Mouse (Mus musculus) mature B cell (primary cell): ENCODE data around the gene Smpdl3b.
"Not testable (repeated sequence)": the region's sequence is repeated elsewhere in the genome, so short reads cannot be mapped to it uniquely, and the experiment has no call there.

Source experiments
- in situ Hi-C: fragments of 300-500 bp; cut with MboI; formaldehyde crosslinking; loops from 2 replicates; pipeline ENCODE4 v1.14.3; 2019

Smpdl3b gene

DNA sequence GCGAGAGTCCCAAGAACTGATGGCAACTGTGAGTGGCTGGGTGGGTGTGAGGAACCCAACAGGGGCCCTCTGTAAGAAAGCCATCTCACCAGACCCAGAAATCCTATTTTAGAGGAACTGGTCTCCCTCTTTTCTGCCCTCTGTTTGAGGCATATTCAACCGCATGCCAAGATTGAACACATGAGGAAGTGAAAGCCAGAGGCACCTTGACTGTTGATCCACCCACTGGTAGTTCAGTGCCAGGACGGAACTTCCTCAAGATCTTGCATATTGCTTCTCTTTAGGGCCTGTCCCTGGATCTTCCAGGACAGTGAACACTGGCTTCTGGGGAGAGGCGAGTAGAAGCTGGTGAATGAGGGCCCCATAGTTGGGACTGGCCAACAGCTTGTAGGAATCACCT lies 23.2 kb upstream of the Smpdl3b start:
- in situ Hi-C loops = no loop called here

DNA sequence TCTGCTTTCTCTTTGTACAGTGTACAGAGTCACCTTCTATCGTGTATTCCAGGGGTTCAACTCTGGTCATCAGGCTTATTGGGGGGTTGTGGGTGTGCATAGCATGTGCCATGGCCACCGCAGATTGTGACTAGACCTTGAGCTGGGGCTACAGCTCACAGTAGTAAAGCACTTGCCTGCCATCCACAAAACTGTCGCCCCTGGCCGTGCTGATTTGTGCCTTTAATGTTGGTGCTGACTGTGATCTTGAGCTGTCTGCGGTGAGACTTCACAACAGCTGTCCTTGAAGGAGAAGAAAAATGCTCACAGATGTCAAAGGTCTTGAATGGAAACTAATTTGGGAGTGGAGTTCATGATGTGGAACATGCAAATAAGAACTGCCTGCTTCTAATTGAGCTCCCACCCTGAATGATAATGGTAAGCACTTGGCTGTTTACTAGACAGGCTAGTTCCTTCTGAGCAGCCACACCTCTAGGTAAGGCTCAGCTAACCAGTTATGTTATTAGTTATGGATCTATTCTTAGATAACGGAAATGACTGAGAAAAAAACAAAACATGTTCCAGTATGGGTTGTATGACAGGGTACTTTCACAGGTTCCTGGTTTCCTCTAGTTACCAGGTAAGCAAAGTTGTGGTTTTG lies 21.6 kb upstream of the Smpdl3b start:
- in situ Hi-C loops = loop anchor here (5.0 kb wide), 1 partner anchor 39 kb away; no protein-coding TSS in a partner anchor

DNA sequence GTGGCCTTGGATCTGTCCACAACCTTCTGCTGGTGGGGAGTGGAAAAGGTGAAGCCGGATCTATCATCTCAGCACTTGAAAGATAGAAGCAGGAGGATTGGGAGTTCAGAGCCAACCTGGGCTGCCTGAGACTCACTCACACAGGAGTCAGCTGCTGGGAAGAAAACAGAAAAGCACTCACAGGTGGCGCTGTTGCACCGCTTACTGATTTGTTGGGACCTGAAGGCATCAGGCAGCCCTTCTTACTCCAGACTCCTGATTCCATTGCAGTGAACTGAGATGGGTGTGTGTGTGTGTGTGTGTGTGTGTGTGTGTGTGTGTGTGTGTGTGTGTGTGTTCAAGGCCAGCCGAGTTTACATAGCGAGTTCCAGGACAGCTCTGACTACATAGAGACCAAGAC lies 19.7 kb upstream of the Smpdl3b start:
- in situ Hi-C loops = loop anchor here (5.0 kb wide), 1 partner anchor 41 kb away; no protein-coding TSS in a partner anchor

DNA sequence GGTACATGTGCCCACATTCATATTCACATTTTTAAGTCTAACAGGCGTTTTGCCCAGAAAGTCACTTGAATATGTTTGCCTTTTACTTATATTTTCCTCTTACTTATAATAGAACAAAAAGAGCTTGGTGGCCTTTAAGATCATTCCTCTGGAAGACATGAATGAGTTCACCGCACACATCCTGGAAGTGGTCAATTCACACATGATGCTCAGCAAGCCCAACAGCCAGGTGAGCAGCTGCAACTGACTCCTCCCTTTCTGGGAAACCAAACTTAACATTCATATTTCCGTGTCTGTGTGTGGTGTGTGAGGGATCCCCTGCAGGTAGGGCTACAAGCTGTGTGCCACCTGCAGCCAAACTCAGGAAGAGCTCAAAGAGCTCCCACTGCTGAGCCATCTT lies 17.9 kb upstream of the Smpdl3b start:
- in situ Hi-C loops = loop anchor here (5.0 kb wide), 1 partner anchor 42 kb away; no protein-coding TSS in a partner anchor

DNA sequence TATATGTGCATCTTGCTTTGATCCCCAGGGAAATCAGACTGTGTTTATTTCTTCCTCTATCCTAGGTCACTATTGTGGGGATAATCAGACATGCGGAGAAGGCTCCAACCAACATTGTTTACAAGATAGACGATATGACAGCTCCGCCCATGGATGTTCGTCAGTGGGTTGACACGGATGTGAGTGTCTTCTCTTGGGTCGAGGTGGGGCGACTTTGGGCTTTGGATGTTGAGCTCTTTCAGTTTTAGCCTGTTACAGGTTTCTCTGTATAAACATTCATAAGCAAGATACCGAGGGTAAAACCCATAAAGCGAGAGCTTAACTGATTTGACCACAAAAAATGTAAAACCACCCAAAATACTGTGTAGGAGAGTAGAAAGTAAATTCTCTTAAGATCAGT lies 14.7 kb upstream of the Smpdl3b start:
- in situ Hi-C loops = no loop called here

DNA sequence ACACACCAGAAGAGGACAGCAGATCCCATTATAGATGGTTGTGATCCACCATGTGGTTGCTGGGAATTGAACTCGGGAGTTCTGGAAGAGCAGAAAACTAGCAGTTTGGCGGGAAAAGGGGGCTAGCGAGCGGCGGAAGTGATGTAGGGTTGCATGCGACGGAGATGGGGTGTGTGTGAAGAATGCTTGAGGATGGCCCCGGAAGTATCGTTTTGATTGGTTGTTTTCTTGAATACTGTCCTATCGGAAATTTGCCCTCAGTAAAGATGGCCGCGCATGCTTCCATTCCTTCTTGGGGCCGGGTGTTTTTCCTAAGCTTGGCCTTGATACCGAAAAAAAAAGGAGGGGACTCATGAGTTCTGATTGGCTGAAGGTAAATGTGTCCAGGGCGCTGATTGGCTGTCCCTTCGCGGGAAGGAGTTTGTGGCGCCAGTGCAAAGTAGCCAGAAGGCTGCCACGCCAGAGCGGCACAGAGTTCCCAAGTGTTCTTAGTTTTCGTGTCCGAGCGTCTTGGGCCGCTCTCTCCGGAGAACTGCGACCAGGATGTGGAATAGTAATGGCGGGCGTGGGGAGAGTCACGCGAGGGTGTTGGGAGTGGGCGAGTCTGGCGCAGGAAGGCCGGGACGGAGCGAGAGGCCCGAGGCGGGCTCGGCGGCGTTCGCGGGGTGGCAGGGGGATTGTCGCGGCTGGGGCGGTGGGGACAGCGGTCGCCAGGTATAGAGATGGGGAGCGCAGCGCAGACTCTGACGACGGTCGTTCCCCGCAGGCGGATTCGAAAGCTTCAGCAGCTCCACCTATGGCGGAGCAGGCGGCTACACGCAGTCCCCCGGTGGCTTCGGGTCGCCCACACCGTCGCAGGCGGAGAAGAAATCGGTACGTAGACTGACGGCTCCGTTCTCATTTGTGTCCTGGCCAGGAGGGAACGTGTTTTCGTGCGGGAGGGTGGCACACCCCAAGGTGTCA lies 11.1 kb upstream of the Smpdl3b start, which contains the start of gene Rpa2:
Gene Rpa2, plus strand, starts transcription at position 419 of the 963 bp plus-strand sequence.
- in situ Hi-C loops = no loop called here

DNA sequence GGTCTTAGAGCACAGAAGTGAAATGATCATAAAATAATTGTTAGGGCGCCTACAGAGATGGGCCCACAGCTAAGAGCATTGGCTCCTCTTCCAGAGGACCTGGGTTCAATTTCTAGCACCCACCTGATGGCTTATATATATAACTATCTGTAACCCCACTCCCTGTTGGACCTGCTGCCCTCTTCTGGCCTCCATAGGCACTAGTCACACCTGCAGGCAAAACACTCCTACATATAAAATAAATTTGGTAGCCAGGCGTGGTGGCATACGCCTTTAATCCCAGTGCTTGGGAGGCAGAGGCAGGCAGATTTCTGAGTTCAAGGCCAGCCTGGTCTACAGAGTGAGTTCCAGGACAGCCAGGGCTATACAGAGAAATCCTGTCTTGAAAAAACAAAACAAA lies 6.1 kb upstream of the Smpdl3b start:
- in situ Hi-C loops = not testable (repeated sequence)

DNA sequence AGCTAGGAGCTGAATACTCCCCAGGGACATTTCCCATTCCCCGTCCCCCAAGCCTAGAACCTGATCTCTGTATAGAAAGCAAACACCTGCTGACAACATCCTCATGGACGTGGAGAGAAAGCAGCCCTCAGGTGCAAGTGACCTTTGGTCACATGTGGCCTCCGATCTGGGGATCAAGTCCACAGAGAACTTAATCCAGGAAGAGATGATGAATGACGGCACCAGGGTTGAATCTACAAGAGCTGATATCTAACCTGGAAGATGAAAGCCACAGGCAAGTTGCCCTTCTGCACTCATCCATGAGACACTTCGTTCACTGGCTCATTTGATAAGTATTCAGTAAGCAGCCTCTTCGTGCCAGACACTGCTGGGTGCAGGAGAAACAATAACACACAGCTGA lies 5.5 kb upstream of the Smpdl3b start:
- in situ Hi-C loops = no loop called here

DNA sequence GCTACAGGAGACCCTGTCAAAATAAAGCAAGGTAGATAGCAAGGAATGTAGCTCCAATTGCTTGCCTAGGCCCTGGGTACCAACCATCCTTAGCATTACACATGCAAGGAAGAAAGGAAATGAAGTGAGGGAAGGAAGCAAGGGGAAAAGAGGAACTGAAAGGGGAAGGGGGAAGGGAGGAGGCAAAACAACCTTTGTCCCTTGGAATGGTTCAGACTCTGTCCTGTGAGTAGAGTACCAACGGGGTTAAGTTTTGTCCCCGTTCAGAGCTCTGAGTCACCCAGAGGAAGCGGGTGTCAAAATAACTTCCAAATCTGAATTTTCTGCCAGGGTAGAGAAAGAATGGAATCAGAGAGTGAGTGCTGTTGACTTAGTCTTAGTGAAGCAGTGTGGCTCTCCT lies 3.2 kb upstream of the Smpdl3b start:
- in situ Hi-C loops = no loop called here

DNA sequence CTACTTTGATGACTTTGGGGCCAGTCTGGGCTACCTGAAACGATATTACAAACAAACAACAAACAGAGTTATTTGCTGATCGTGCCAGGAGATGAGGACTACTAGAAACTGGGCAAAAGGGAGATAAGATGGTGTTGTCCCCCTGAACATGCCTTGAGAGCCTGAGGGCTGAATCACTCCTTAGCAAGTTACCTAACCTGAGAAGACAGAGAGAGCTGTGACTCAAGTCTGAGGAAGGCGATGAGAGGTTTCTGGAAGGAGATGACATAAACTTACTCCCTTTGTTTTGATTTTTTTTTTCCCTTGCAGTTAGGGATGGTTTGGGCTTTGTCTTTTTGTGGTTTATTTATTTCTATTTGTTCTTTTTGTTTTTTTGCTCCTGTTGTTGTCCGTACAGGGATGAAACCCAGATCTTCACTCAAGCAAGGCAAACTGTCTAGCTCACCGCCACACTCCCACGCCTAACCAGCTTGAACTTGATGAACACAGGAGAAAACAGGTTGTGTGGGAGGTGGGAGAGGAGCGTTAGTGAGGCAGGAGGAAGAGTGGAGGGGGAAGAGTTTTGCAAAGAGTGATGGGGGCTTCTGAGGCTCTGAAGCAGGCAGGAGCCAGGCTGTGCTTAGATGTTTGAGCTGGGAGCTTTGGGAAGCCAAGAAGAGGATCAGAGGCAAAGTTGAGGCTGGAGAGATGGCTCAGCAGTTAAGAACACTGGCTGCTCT lies 740 bp upstream of the Smpdl3b start:
- in situ Hi-C loops = no loop called here

DNA sequence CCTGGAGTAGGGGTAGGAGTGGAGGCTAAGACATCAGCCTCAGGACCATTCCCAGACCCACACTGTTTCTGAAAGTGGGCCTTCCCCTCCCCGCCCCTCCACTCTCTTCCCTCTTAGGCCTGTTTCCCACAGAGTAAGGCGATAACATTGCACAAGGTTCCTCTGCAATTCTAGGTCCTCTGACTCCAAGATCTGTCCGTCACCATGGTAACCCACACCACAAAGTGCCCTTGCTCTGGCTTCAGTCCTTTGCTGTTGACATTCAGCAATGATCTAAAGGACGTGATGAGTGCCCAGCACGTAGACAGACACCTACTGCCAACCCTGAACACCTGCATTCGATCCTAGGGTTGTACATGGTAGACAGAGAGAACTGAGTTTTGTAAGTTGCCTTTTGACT lies 4.1 kb downstream of the Smpdl3b start:
- in situ Hi-C loops = no loop called here

DNA sequence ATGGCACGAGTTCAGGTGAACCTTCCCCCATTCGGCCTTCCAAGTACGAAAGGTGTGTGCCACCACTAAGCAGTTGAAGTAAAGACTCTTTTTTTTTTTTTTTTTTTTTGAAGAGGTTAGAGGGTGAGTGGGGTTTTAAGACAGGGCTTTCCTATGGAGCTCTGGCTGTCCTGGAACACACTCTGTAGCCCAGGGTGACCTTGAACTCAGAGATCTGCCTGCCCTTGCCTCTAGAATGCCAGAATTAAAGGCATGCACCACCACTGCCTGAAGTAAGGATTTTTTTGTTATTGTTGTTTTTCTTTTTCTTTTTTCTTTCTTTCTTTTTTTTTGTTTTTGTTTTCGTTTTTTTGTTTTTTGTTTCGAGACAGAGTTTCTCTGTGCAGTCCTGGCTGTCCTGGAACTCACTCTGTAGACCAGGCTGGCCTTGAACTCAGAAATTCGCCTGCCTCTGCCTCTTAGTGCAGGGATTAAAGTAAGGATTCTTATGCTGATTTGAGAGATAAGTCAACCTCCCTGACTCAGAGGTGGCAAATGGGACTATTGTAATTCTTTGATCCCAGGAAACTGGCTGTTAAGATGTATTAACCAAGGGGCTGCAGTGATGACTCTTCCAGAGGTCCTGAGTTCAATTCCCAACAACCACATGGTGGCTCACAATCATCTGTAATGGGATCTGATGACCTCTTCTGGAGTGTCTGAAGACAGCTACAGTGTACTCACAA lies 7.6 kb downstream of the Smpdl3b start:
- in situ Hi-C loops = no loop called here

DNA sequence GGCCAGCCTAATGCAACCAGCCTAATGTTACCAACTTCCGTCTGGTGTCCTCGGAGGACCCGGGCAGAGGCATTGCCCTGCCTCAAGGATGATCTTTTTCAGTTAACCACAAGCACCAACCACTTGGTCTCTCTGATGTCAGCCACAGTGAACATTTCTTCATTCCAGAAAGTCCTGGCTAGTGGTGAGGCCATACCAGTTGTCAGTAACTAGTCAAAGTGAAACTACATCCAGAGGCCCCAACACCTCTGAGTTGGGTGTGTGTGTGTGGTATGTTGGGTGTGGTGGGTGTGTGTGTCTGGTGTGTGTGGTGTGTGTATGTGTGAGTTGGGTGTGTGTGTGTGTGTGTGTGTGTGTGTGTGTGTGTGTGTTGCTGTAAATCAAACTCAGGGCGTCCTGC lies 8.3 kb downstream of the Smpdl3b start:
- in situ Hi-C loops = no loop called here

DNA sequence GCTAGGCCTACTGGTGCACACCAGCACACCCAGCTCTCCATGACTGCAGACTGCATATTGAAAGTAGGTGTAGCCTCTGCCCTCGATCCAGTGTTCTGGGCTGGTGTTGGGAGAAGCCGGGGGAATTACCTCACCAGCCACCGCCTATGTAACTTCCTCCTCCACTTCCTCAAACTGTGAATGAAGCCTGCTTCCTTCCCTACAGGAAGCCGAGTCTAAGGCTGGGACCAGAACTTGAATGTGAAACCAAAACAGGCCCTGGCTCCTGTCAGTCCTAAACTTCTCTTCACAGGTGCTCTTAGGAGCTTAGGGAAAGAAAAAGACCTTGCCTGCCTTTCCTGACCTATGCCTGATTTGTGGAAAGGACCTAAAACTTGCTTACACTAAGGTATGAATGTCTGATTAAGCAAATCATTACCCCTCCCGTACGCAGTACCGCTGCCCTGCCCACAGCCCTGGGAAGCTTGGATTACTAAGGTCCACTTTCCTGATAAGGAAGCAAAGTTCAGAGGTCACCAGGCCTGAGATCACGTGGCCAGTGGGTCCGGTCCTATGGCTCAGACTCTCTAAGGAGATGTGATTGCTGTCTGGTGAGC lies 9.3 kb downstream of the Smpdl3b start:
- in situ Hi-C loops = no loop called here

DNA sequence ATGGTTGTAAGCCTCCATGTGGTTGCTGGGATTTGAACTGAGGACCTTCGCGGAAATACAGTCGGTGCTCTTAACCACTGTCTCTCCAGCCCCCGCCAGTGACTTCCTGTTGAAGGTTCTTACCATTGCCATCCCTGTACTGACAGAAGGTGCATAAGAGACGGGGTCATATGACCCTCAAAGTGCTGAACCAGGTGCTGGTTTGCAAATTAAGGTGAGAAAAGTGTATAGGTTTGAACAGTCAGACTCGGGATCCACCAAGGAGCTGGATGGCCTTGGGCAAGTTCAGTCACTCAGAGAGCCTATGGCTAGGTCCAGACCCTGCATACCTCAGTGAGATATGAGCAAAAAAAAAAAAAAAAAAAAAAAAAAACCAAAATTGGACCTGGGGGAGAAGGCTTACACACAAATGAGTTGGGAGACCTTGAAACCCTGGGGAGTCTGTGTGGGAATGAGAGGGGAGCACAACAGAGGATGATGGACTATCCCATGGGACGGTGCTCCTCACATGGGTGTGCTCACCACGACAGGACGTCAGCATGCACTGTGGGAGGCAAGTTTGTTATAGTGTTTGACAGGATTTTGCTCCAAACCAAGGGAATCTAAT lies 10.0 kb downstream of the Smpdl3b start:
- in situ Hi-C loops = no loop called here

DNA sequence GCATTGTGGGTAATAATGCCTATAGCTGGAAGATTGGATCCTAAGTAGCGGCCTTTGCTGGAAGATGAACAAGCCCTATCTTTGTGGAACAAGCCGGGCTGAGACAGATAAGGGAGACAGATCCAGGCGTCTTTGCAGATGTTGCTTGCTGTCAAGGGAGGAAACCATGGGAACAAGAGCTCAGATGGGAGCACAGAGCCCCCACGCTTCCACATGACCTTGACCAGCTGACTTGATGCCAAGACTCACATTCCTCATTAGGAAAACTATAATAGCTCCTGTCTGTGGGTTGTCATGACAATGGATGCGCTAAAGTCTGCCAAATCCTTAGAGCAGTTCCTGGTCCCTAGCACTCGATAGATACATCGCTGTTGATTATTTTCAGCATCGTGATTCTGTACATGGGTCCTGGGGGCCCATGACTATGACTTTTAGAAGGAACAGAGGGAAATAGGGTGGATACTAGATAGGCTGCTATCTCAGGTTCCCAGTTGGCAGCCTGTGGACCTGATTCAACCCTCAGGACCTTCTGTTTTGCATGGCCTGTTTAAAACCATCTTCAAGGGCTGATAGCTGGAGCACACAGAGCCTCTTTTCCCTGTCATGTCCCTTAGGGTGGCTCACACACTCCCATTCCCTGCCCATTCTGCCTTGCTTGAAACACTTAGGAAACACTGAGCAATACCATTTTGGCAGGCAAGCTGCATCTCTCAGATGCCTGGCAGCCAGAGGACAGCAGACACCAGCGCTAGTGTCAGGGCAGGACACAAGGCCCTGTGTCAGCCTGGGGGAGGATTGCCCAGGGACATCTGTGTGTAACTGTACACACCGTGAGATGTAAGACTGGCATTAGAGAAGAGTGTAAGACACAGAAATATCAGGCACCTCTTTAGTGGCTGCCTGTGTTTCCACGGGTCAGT lies 12.8 kb downstream of the Smpdl3b start:
- in situ Hi-C loops = no loop called here

DNA sequence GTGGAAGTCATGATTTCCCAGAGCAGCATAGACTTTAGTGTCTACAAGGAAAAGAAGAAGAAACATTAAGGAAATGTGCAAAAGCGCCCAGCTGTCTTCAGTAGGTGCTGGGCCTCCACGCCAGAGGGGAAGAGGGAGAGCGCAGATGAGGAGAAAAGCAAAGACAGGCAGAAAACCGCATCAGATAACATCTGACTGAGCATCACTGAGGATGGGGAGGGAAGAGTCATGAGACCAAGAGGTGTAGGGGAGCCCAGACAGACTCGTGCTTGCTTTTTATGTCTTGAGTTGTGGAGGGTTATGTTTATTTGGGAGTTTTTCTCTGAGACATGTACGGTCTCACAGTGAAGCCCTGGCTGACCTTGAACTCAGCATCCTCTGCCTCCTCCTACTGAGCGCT lies 15.6 kb downstream of the Smpdl3b start:
- in situ Hi-C loops = no loop called here

DNA sequence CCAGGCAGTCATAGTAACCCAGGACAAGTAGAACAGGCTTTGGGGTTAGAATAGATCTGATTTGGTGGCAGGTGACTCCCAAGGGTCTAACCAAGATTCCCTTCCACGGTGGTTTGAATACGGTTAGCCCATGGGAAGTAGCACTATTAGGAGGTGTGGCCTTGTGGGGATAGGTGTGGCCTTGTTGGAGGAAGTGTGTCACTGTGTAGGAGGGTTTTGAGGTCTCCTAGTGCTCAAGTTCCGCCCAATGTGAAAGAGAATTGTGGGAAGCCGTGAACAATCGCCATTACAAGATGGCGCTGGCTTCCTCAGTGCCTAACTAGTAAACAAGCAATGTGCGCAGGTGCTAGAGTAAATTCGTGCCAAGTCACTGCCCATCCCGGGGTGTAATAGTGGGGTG lies 19.9 kb downstream of the Smpdl3b start:
- in situ Hi-C loops = not testable (repeated sequence)

DNA sequence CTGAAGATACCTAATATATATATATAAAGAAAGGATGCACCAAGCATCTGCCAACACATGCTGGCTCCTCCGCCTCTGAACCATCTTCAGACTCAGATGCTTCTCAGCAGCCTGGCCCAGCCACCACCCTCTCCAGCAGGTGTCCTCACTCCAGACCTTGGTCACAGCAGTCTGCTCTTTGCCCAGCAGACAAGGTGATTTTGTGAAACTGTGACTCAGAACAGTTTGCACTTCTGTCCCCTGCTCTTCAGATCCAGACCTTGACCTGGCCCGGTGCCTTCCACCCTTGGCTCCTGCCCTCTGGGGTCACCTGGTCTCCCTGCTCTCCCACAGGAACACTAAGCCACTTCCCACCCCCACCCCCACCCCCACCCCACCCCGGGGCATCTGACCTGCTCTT lies 21.2 kb downstream of the Smpdl3b start:
- in situ Hi-C loops = no loop called here

DNA sequence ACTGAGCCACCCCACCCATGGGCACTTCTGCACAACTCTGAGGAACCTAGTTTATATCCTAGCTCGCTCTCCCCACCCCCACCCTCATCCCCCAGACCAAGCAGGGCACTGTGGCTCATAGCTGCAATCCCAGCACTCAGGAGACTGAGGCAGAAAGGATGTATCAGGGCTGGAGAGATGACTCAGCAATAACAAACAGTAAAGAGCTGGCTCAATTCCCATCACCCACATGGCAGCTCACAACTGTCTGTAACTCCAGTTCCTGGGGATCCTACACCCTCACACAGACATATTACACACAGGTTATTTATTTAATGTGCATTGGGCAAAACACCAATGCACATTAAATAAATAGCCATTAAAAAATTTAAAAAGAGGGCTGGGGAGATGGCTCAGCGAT lies 21.7 kb downstream of the Smpdl3b start:
- in situ Hi-C loops = no loop called here
